Mouse (Mus musculus) intestine, postnatal 0 days (tissue): ENCODE measurements around the gene 9130019O22Rik. TPM values are rescaled to one million over a fixed set of nuclear protein-coding genes. Genes with fewer than 3 reads are reported as not detected.
"Not testable (repeated sequence)": the region's sequence is repeated elsewhere in the genome, so short reads cannot be mapped to it uniquely, and the experiment has no call there.

Experiments
- ATAC-seq: fragments of 200-750 bp; cut with Nextera tagmentation; 2 replicates; pipeline ENCODE4 v1.8.0; 2017; ENCODE audit warnings: mild to moderate bottlenecking, moderate TSS enrichment, moderate library complexity
- H3K27ac ChIP-seq: fragments of 300-500 bp; sonication (generic); 2 replicates; pipeline ENCODE4 v1.5.1; 2014; ENCODE audit warnings: mild to moderate bottlenecking, low read depth, low read length, moderate library complexity
- H3K27me3 ChIP-seq: fragments of 300-500 bp; sonication (generic); replicated peaks from 2 replicates; pipeline ENCODE4 v1.6.1; 2014; ENCODE audit warnings: low read length, mixed read lengths; ENCODE audit not compliant: control insufficient read depth, insufficient read depth
- H3K36me3 ChIP-seq: fragments of 300-500 bp; sonication (generic); 2 replicates; pipeline ENCODE4 v1.6.1; 2014; ENCODE audit warnings: mild to moderate bottlenecking, moderate library complexity; ENCODE audit not compliant: control insufficient read depth, insufficient read depth
- H3K4me1 ChIP-seq: fragments of 300-500 bp; sonication (generic); replicated peaks from 2 replicates; pipeline ENCODE4 v1.6.1; 2014; ENCODE audit warnings: antibody characterized with exemption, low read length, mixed read lengths; ENCODE audit not compliant: control insufficient read depth, insufficient read depth
- H3K4me2 ChIP-seq: fragments of 300-500 bp; sonication (generic); replicated peaks from 2 replicates; pipeline ENCODE4 v1.6.1; 2014; ENCODE audit warnings: low read depth, mild to moderate bottlenecking, moderate library complexity
- H3K4me3 ChIP-seq: fragments of 300-500 bp; sonication (generic); 2 replicates; pipeline ENCODE4 v1.5.1; 2014; ENCODE audit warnings: low read depth, low read length
- H3K9ac ChIP-seq: fragments of 300-500 bp; sonication (generic); 2 replicates; pipeline ENCODE4 v1.6.1; 2014; ENCODE audit warnings: mild to moderate bottlenecking, low read depth, low read length
- H3K9me3 ChIP-seq: fragments of 300-500 bp; sonication (generic); 2 replicates; pipeline ENCODE4 v1.6.1; 2016; ENCODE audit warnings: mixed run types; ENCODE audit not compliant: control insufficient read depth
- CTCF ChIP-seq: sonication (generic); IDR thresholded peaks from 2 replicates; pipeline ENCODE4 v1.5.1; 2016; ENCODE audit warnings: low read depth, mild to moderate bottlenecking, control low read depth, antibody characterized with exemption, moderate library complexity
- WGBS: fragments of 180-500 bp; shearing (Covaris S2); extraction: QIAGEN DNeasy Blood & Tissue Kit; methylation state at CpG from one replicate; pipeline ENCODE4 v1.1.7; 2014; 5-methylcytosine and 5-hydroxymethylcytosine counted together
- polyA plus RNA-seq: library from polyadenylated mRNA; unstranded; fragments of >200 nt; fragmentation: Nextera tagmentation; extraction: Ambion mirVana; gene quantifications from 2 replicates; pipeline ENCODE4 v1.2.1, GENCODE M21; 2015

Gene 9130019O22Rik
- polyA plus RNA-seq, 1 experiment from 2014 or later, result 4.7 TPM

GRCm38 (mm10) chr7:127421388-127422191, 34.6 kb upstream of the 9130019O22Rik start, which contains the start of gene Zfp688:
Zfp688 (minus strand) TSS chr7:127422068.
- H3K4me1 ChIP-seq, result peaks cover 5% of the 10 kb centered on the region; the same call in 1 of the 2 replicates
- 1% methylated on average over 46 of the region's 48 CpGs for WGBS
- H3K27me3 ChIP-seq, result no peaks in the 10 kb centered on the region
- H3K9ac ChIP-seq, result peak within 1 kb of the TSS; percentile 71
- peak within 1 kb of the TSS; percentile 86 for H3K4me3 ChIP-seq
- H3K27ac ChIP-seq, result no peak within 1 kb of the TSS
- peak; percentile 58 for TF ChIP-seq CTCF
- peaks cover 14% of the 10 kb centered on the region; the same call in 1 of the 2 replicates for H3K36me3 ChIP-seq
- ATAC-seq, result peak; percentile 91
- H3K4me2 ChIP-seq, result peak within 1 kb of the TSS; percentile 81
- H3K9me3 ChIP-seq, result no peaks in the 10 kb centered on the region

DNA sequence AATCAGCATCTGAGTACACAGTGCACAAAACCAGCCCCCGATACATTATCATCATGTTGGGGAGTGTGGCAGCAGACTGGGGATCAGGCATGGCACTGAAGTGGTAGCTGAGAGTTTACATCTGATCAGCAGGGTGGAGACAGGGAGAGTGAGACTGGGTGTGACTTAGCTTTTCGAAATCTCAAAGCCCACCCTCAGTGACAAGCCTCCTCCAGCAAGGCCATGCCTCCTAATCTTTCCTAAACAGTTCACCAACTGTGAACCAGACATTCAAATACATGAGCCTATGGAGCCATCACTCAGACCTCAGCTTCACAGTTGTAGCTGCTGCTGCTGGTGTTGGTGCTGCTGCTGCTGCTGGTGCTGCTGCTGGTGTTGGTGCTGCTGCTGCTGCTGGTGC, 24.5 kb upstream of the 9130019O22Rik start:
- Histone ChIP-seq H3K9me3 (no peaks in the 10 kb centered on the region), H3K27ac (no peak overlapping the region), H3K27me3 (no peaks in the 10 kb centered on the region), H3K4me2 (no peak overlapping the region), H3K9ac (no peak overlapping the region), H3K4me3 (no peak overlapping the region), H3K4me1 (no peaks in the 10 kb centered on the region), H3K36me3 (no peaks in the 10 kb centered on the region)
- no peak for TF ChIP-seq CTCF
- 72% methylated on average over 2 of the region's 2 CpGs for WGBS
- ATAC-seq, result no peak

GRCm38 (mm10) chr7:127406002-127406987, 19.3 kb upstream of the 9130019O22Rik start, which contains the start of gene Zfp764:
Zfp764 (minus strand) TSS chr7:127406822.
- peak within 1 kb of the TSS; percentile 74 for H3K9ac ChIP-seq
- H3K9me3 ChIP-seq, H3K4me1 ChIP-seq, H3K27me3 ChIP-seq, H3K36me3 ChIP-seq: not testable (repeated sequence)
- TF ChIP-seq CTCF, result peak; percentile 89
- peak within 1 kb of the TSS; percentile 46; the same call in 1 of the 2 replicates for H3K27ac ChIP-seq
- peak; percentile 85 for ATAC-seq
- H3K4me2 ChIP-seq, result peak within 1 kb of the TSS; percentile 75
- H3K4me3 ChIP-seq, result peak within 1 kb of the TSS; percentile 52
- 4% methylated on average over 40 of the region's 40 CpGs for WGBS

DNA sequence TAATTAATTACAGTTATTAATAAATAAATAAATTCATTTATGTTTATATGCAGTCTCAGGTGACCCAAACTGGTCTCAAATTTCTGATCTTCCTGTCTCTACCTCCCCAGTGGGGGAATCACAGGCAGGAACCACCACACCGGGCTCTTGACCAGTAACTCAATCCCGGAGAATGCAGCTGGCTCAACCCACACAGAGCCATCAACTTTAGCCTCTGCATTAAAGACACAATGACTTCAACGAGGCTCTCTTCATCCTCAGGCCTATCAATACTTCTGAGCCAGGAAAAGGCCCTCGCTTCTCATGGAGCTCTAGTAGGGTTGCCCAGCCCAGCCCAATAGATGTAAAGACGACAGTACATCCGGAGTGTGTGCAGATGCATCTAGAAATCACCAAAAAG, 17.1 kb upstream of the 9130019O22Rik start:
- H3K9me3 ChIP-seq, ATAC-seq: not testable (repeated sequence)
- 96% methylated on average over 6 of the region's 6 CpGs for WGBS

GRCm38 (mm10) chr7:127402980-127403379, 16.0 kb upstream of the 9130019O22Rik start:
- Histone ChIP-seq H3K27me3 (no peaks in the 10 kb centered on the region), H3K4me2 (no peak overlapping the region), H3K27ac (no peak overlapping the region), H3K4me3 (no peak overlapping the region), H3K9ac (no peak overlapping the region), H3K9me3 (no peaks in the 10 kb centered on the region), H3K36me3 (no peaks in the 10 kb centered on the region; the same call in 1 of the 2 replicates), H3K4me1 (no peaks in the 10 kb centered on the region)
- ATAC-seq, result no peak
- 45% methylated on average over 2 of the region's 2 CpGs for WGBS
- peak; percentile 50 for TF ChIP-seq CTCF

More for the DNA sequence above, 17.1 kb upstream of the 9130019O22Rik start:
- H3K36me3 ChIP-seq, H3K4me3 ChIP-seq, H3K4me2 ChIP-seq, H3K4me1 ChIP-seq, H3K9ac ChIP-seq, H3K27me3 ChIP-seq, H3K27ac ChIP-seq: not testable (repeated sequence)

DNA sequence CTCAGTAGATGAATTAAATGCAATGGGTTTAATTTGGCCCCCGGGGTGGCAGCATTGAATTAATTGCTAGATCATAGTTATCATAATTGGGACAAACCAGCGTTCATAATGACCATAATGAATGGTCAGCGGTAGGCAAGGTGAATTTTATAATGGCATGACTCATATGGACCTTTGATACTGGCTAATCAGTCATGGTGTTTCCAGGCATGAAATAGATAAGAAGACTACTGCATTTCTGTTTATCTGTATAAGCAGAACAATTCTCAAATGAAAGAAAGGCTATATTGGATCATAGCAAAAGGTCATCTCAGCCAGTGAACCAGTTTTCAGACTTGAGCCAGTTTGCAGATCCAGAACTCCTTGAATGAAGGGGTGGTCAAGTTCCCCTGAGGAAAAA, 13.4 kb upstream of the 9130019O22Rik start:
- no peaks in the 10 kb centered on the region for H3K9me3 ChIP-seq
- WGBS, result 37% methylated on average over 3 of the region's 3 CpGs

More for the DNA sequence above, 13.4 kb upstream of the 9130019O22Rik start:
- H3K36me3 ChIP-seq, result no peaks in the 10 kb centered on the region; the same call in 1 of the 2 replicates
- no peak for TF ChIP-seq CTCF
- H3K4me2 ChIP-seq, result no peak overlapping the region
- ATAC-seq, result peak; percentile 52; the same call in 1 of the 2 replicates
- no peaks in the 10 kb centered on the region for H3K4me1 ChIP-seq
- no peaks in the 10 kb centered on the region for H3K27me3 ChIP-seq
- no peak overlapping the region for H3K9ac ChIP-seq
- H3K27ac ChIP-seq, result no peak overlapping the region
- H3K4me3 ChIP-seq, result no peak overlapping the region
